Mouse (Mus musculus) MEL (cell line): ENCODE data around the gene Pml. TPM values are rescaled to one million over a fixed set of nuclear protein-coding genes. Genes with fewer than 3 reads are reported as not detected.

ENCODE experiments used
- DNase-seq: peaks from one replicate; pipeline ENCODE4 v3.0.0; 2011; ENCODE audit warnings: low read depth, low spot score
- H3K27ac ChIP-seq: 2 replicates; pipeline ENCODE4 v1.5.1; 2012; ENCODE audit warnings: low read depth, mild to moderate bottlenecking, control low read depth, low read length, moderate library complexity; ENCODE audit not compliant: control insufficient read depth
- H3K27me3 ChIP-seq, 2 experiments: fragments of 150-350 bp in 1 of 2; sonication (generic) in 1 of 2; 2 replicates each; pipeline ENCODE4 v1.6.1; 2012; ENCODE audit warnings: low read length in 2 of 2, mild to moderate bottlenecking in 2 of 2, improper control_type of control experiment in 1 of 2, moderate library complexity in 1 of 2; ENCODE audit not compliant: insufficient read depth in 2 of 2, control insufficient read depth in 1 of 2
- H3K36me3 ChIP-seq, 2 experiments: 2 replicates each; pipeline ENCODE4 v1.6.1; 2012 to 2014; ENCODE audit warnings: low read length in 2 of 2, improper control_type of control experiment in 1 of 2, inconsistent platforms in 1 of 2, mild to moderate bottlenecking in 1 of 2; ENCODE audit not compliant: insufficient read depth in 2 of 2, control insufficient read depth in 1 of 2
- H3K4me1 ChIP-seq, 2 experiments: fragments of 150-350 bp in 1 of 2; sonication (generic) in 1 of 2; 2 replicates each; pipeline ENCODE4 v1.6.1; 2012; ENCODE audit warnings: low read length in 2 of 2, improper control_type of control experiment in 1 of 2, mild to moderate bottlenecking in 1 of 2; ENCODE audit not compliant: insufficient read depth in 2 of 2, control insufficient read depth in 1 of 2
- H3K4me3 ChIP-seq, 2 experiments: fragments of 150-350 bp in 1 of 2; sonication (generic) in 1 of 2; 2 replicates each; pipeline ENCODE4 v1.5.1; 2012; ENCODE audit warnings: low read depth in 2 of 2, low read length in 2 of 2, mild to moderate bottlenecking in 2 of 2, moderate library complexity in 2 of 2, control low read depth in 1 of 2, improper control_type of control experiment in 1 of 2; ENCODE audit not compliant: control insufficient read depth in 1 of 2, insufficient read depth in 1 of 2
- H3K79me2 ChIP-seq: 2 replicates; pipeline ENCODE4 v1.6.1; 2012; ENCODE audit warnings: mild to moderate bottlenecking, low read length, moderate library complexity; ENCODE audit not compliant: control insufficient read depth, poor library complexity, insufficient read depth
- H3K9ac ChIP-seq: 2 replicates; pipeline ENCODE4 v1.6.1; 2012; ENCODE audit warnings: low read depth, mild to moderate bottlenecking, control low read depth, low read length, moderate library complexity; ENCODE audit not compliant: control insufficient read depth, poor library complexity, severe bottlenecking
- H3K9me3 ChIP-seq: fragments of 150-350 bp; sonication (generic); replicated peaks from 2 replicates; pipeline ENCODE4 v1.6.1; 2012; ENCODE audit warnings: mild to moderate bottlenecking, low read length, improper control_type of control experiment, moderate library complexity; ENCODE audit not compliant: insufficient read depth
- BHLHE40 ChIP-seq: IDR thresholded peaks from 2 replicates; pipeline ENCODE4 v1.6.1; 2012; ENCODE audit warnings: low read depth, mild to moderate bottlenecking, inconsistent platforms, low read length, improper control_type of control experiment, borderline replicate concordance
- CHD1 ChIP-seq: IDR thresholded peaks from 2 replicates; pipeline ENCODE4 v1.6.1; 2012; ENCODE audit warnings: low read depth, mild to moderate bottlenecking, inconsistent platforms, low read length, improper control_type of control experiment
- CTCF ChIP-seq, 3 experiments: IDR thresholded peaks in 2 of 3; conservative IDR thresholded peaks in 1 of 3; 2 replicates each; pipeline ENCODE4 v1.5.1; 2011 to 2012; ENCODE audit warnings: low read length in 3 of 3, low read depth in 2 of 3, mild to moderate bottlenecking in 2 of 3, improper control_type of control experiment in 1 of 3, inconsistent platforms in 1 of 3, mixed read lengths in 1 of 3, moderate library complexity in 1 of 3; ENCODE audit not compliant: control insufficient read depth in 1 of 3, insufficient read depth in 1 of 3, poor library complexity in 1 of 3, severe bottlenecking in 1 of 3
- E2F4 ChIP-seq: IDR thresholded peaks from 2 replicates; pipeline ENCODE4 v1.6.1; 2011; ENCODE audit warnings: low read depth, low read length, improper control_type of control experiment, borderline replicate concordance
- ETS1 ChIP-seq: IDR thresholded peaks from 2 replicates; pipeline ENCODE4 v1.6.1; 2012; ENCODE audit warnings: low read depth, mild to moderate bottlenecking, inconsistent platforms, low read length, improper control_type of control experiment, moderate library complexity
- GATA1 ChIP-seq: IDR thresholded peaks from 2 replicates; pipeline ENCODE4 v1.6.1; 2011; ENCODE audit warnings: low read depth, low read length, improper control_type of control experiment
- MAFK ChIP-seq: IDR thresholded peaks from 2 replicates; pipeline ENCODE4 v1.6.1; 2011; ENCODE audit warnings: low read depth, mild to moderate bottlenecking, low read length, improper control_type of control experiment, borderline replicate concordance
- MAZ ChIP-seq: IDR thresholded peaks from 2 replicates; pipeline ENCODE4 v1.6.1; 2012; ENCODE audit warnings: low read depth, mild to moderate bottlenecking, inconsistent platforms, low read length, improper control_type of control experiment
- MEF2A ChIP-seq: IDR thresholded peaks from 2 replicates; pipeline ENCODE4 v1.6.1; 2014; ENCODE audit warnings: low read depth, mild to moderate bottlenecking, inconsistent platforms, low read length, improper control_type of control experiment; ENCODE audit not compliant: poor library complexity, insufficient replicate concordance, severe bottlenecking; ENCODE audit errors: extremely low read depth
- MXI1 ChIP-seq: IDR thresholded peaks from 2 replicates; pipeline ENCODE4 v1.6.1; 2011; ENCODE audit warnings: mild to moderate bottlenecking, low read depth, low read length, improper control_type of control experiment
- MYC ChIP-seq: IDR thresholded peaks from 2 replicates; pipeline ENCODE4 v1.6.1; 2011; ENCODE audit warnings: low read depth, mild to moderate bottlenecking, low read length, improper control_type of control experiment, moderate library complexity
- NELFE ChIP-seq: IDR thresholded peaks from 2 replicates; pipeline ENCODE4 v1.6.1; 2011; ENCODE audit warnings: low read depth, low read length, improper control_type of control experiment
- NRF1 ChIP-seq: IDR thresholded peaks from 2 replicates; pipeline ENCODE4 v1.6.1; 2014; ENCODE audit warnings: low read depth, mild to moderate bottlenecking, inconsistent platforms, low read length, improper control_type of control experiment, moderate library complexity; ENCODE audit not compliant: poor library complexity, insufficient read depth, severe bottlenecking
- POLR2A ChIP-seq, 2 experiments: IDR thresholded peaks; 2 replicates each; pipeline ENCODE4 v1.6.1; 2011 to 2012; ENCODE audit warnings: low read length in 2 of 2, mild to moderate bottlenecking in 2 of 2, control low read depth in 1 of 2, improper control_type of control experiment in 1 of 2, low read depth in 1 of 2, moderate library complexity in 1 of 2; ENCODE audit not compliant: control insufficient read depth in 1 of 2, insufficient read depth in 1 of 2, poor library complexity in 1 of 2
- RAD21 ChIP-seq: IDR thresholded peaks from 2 replicates; pipeline ENCODE4 v1.6.1; 2011; ENCODE audit warnings: mild to moderate bottlenecking, low read depth, low read length, improper control_type of control experiment
- RCOR1 ChIP-seq: IDR thresholded peaks from 2 replicates; pipeline ENCODE4 v1.6.1; 2012; ENCODE audit warnings: low read depth, mild to moderate bottlenecking, inconsistent platforms, low read length, improper control_type of control experiment
- SIN3A ChIP-seq: IDR thresholded peaks from 2 replicates; pipeline ENCODE4 v1.6.1; 2012; ENCODE audit warnings: low read length, improper control_type of control experiment, inconsistent platforms
- SMC3 ChIP-seq: IDR thresholded peaks from 2 replicates; pipeline ENCODE4 v1.6.1; 2011; ENCODE audit warnings: low read depth, low read length, improper control_type of control experiment
- TAL1 ChIP-seq: IDR thresholded peaks from 2 replicates; pipeline ENCODE4 v1.6.1; 2012; ENCODE audit warnings: mild to moderate bottlenecking, inconsistent platforms, low read length, moderate library complexity, mixed read lengths
- TBP ChIP-seq: IDR thresholded peaks from 2 replicates; pipeline ENCODE4 v1.8.0; 2011; ENCODE audit warnings: low read depth, low read length, improper control_type of control experiment
- TCF12 ChIP-seq: IDR thresholded peaks from 2 replicates; pipeline ENCODE4 v1.6.1; 2014; ENCODE audit warnings: low read depth, mild to moderate bottlenecking, inconsistent platforms, low read length, improper control_type of control experiment, moderate library complexity
- UBTF ChIP-seq: IDR thresholded peaks from 2 replicates; pipeline ENCODE4 v1.6.1; 2012; ENCODE audit warnings: low read depth, mild to moderate bottlenecking, inconsistent platforms, low read length, improper control_type of control experiment, moderate library complexity, borderline replicate concordance; ENCODE audit not compliant: insufficient read depth
- USF1 ChIP-seq: IDR thresholded peaks from 2 replicates; pipeline ENCODE4 v1.6.1; 2014; ENCODE audit warnings: low read depth, mild to moderate bottlenecking, inconsistent platforms, low read length, improper control_type of control experiment, moderate library complexity
- ZMIZ1 ChIP-seq: IDR thresholded peaks from 2 replicates; pipeline ENCODE4 v1.6.1; 2012; ENCODE audit warnings: low read depth, mild to moderate bottlenecking, inconsistent platforms, low read length, improper control_type of control experiment, moderate library complexity
- polyA plus RNA-seq, 2 experiments: library from polyadenylated mRNA; stranded (reverse) in 1 of 2; unstranded in 1 of 2; fragments of >175 nt in 1 of 2; fragments of >200 nt in 1 of 2; gene quantifications; 2 replicates each; pipeline versions ENCODE4 v1.2.1 to v1.2.4; 2012; ENCODE audit warnings: low replicate concordance in 2 of 2, low read depth in 1 of 2; ENCODE audit not compliant: insufficient read length in 2 of 2, insufficient read depth in 1 of 2, missing spikeins in 1 of 2
- total RNA-seq: library from RNA; depleted of rRNA; stranded (reverse); fragments of 300-350 nt; gene quantifications from 2 replicates; pipeline ENCODE4 v1.2.3, GENCODE M21; 2012

The Pml gene
- total and polyA plus RNA-seq, 3 experiments = 25.2 to 56.6 TPM; not detected in 1

DNA sequence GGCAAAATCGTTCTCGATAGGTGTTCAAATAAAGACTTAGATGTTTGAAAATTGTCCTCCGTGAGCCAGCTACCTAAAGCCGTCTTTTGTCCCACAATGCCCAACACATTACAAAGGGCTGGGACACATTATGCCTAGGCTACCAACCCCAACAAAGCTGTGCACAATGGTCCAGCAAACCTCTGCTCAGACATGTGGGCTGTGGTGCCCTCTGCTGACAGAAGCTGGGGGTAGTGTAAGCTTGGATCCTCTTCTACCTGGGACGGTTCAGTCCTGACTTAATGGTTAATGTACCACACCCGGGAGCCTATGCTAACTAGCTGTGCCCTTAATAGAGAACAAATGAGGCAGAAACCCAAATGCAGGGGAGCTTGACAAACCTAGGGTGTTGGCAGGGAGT is 33.2 kb downstream of the Pml start:
- peak; percentile 46 for DNase-seq
- Histone ChIP-seq H3K79me2 (no peaks in the 10 kb centered on the region), H3K9ac (no peak overlapping the region), H3K27ac (no peak overlapping the region), H3K4me3 (no peak overlapping the region), H3K36me3 (peaks cover 4 to 16% of the 10 kb centered on the region in 2 experiments), H3K27me3 (no peaks in the 10 kb centered on the region), H3K9me3 (no peaks in the 10 kb centered on the region), H3K4me1 (peaks cover 7 to 21% of the 10 kb centered on the region in 2 experiments)
- TF ChIP-seq RAD21 (peak; percentile 44), CTCF (IDR thresholded peaks at IDR 0.05 in 2 of 3, conservative IDR thresholded peaks at IDR 0.05 in 1 of 3; ENCODE audit: control insufficient read depth in 1 of 3, insufficient read depth in 1 of 3, low read depth in 2 of 3, low read length in 3 of 3, poor library complexity in 1 of 3, severe bottlenecking in 1 of 3) (peak; percentile 28 to 66 (median 62); a peak in 5 of 6 replicates), ZMIZ1 (no peak), POLR2A (IDR thresholded peaks at IDR 0.05; ENCODE audit: control insufficient read depth in 1 of 2, insufficient read depth in 1 of 2, low read depth in 1 of 2, low read length in 2 of 2, poor library complexity in 1 of 2) (no peak), SMC3 (peak; percentile 32)

DNA sequence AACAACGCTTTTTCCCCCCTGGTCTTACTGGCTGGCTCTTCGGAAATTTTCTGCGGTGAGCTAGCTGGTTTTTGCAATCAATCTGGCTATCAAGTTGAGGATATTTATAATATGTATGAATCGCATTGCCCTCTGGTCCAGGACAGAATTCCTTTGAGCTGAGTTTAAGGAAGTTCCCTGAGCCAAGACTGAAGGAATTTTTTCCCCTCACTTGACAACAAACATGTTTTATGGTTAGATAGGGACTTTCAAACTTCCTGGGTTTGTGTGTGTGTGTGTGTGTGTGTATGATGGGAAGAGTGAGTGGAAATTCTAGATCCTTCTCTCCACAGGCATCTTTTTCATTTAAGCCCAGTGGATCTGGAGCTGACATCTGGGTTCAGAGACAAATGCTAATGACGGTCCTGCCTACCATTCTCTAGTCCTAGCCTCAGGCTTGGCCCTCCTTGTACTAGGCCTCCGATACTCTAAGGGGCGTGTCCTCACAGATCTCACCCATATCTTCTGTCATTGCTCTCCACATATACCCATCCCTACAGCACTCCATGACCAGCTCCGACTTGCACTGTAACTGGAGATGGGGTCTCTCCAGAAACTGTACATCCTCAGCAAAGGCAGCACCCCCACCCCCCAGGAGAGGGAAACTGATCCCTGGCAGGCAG is 34.9 kb downstream of the Pml start:
- Histone ChIP-seq H3K27ac (no peak overlapping the region), H3K27me3 (no peaks in the 10 kb centered on the region), H3K79me2 (no peaks in the 10 kb centered on the region), H3K36me3 (peaks cover 0 to 18% of the 10 kb centered on the region in 2 experiments; a peak in 2 of 4 replicates), H3K4me1 (peaks cover 7 to 25% of the 10 kb centered on the region in 2 experiments), H3K9me3 (no peaks in the 10 kb centered on the region), H3K4me3 (no peak overlapping the region), H3K9ac (no peak overlapping the region)
- TF ChIP-seq MEF2A (no peak), GATA1 (0 out of 2 replicates have a peak, but pooled peaks have one; percentile 21)
- peak; percentile 36 for DNase-seq

DNA sequence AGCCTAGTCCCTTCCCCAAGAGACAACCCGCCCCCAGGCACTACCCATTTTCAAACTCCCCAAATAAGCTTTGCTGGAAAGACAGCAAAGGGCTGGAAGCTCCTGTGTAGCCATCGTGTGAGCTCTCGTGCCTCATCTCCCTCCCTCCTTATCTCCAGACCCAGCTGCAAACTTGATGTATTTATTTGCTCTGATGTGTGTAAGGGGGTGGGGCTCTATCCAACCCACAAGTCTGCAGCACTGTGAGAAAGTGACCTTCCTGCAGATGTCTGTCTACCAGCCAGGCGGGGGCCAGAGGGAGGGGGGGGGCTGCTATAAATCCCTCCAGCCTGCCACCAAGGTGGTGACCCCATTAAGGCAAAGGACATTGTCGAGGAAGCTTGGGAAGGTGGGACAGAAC is 35.7 kb downstream of the Pml start:
- Histone ChIP-seq H3K4me1 (peaks cover 7 to 25% of the 10 kb centered on the region in 2 experiments), H3K4me3 (no peak overlapping the region), H3K27me3 (no peaks in the 10 kb centered on the region), H3K79me2 (no peaks in the 10 kb centered on the region), H3K27ac (no peak overlapping the region), H3K36me3 (peaks cover 0 to 18% of the 10 kb centered on the region in 2 experiments; a peak in 2 of 4 replicates), H3K9me3 (no peaks in the 10 kb centered on the region), H3K9ac (no peak overlapping the region)
- DNase-seq = peak; percentile 84
- TF ChIP-seq E2F4 (no peak), NELFE (no peak), TCF12 (peak; percentile 85), POLR2A (IDR thresholded peaks at IDR 0.05; ENCODE audit: control insufficient read depth in 1 of 2, insufficient read depth in 1 of 2, low read depth in 1 of 2, low read length in 2 of 2, poor library complexity in 1 of 2) (no peak), MAZ (peak; percentile 88), TAL1 (peak; percentile 80), CHD1 (no peak), MAFK (no peak), NRF1 (no peak), MEF2A (no peak), BHLHE40 (peak; percentile 96), USF1 (no peak), TBP (no peak), ETS1 (peak; percentile 90), MYC (peak; percentile 65; the same call in 1 of the 2 replicates), SIN3A (peak; percentile 80), RCOR1 (peak; percentile 44; the same call in 1 of the 2 replicates), MXI1 (peak; percentile 56; the same call in 1 of the 2 replicates), UBTF (no peak)
